Mouse (Mus musculus) ES-Bruce4 (cell line): ENCODE results near the gene Mfsd7a. TPM values are rescaled to one million over a fixed set of nuclear protein-coding genes. Genes with fewer than 3 reads are reported as not detected.
A peak's percentile ranks its signal among the peaks of the same experiment; 100 is the strongest.

ENCODE experiments used
- H3K27ac ChIP-seq: 2 replicates; pipeline ENCODE4 v1.5.1; 2012; ENCODE audit warnings: low read length, inconsistent platforms; ENCODE audit not compliant: insufficient read depth
- H3K27me3 ChIP-seq: 2 replicates; pipeline ENCODE4 v1.6.1; 2012; ENCODE audit warnings: mild to moderate bottlenecking, low read length, inconsistent platforms; ENCODE audit not compliant: control insufficient read depth, poor library complexity, insufficient read depth, severe bottlenecking
- H3K36me3 ChIP-seq: 2 replicates; pipeline ENCODE4 v1.6.1; 2012; ENCODE audit warnings: inconsistent platforms, mild to moderate bottlenecking, low read length, moderate library complexity; ENCODE audit not compliant: control insufficient read depth, poor library complexity, insufficient read depth, severe bottlenecking
- H3K4me1 ChIP-seq: one replicate; pipeline ENCODE4 v1.8.1; 2011; ENCODE audit warnings: low read length; ENCODE audit not compliant: control insufficient read depth, insufficient read depth
- H3K4me3 ChIP-seq: 2 replicates; pipeline ENCODE4 v1.5.1; 2011; ENCODE audit warnings: low read depth, mild to moderate bottlenecking, low read length
- H3K9ac ChIP-seq: 2 replicates; pipeline ENCODE4 v1.6.1; 2012; ENCODE audit warnings: low read depth, mild to moderate bottlenecking, inconsistent platforms; ENCODE audit not compliant: poor library complexity, severe bottlenecking
- H3K9me3 ChIP-seq: replicated peaks from 2 replicates; pipeline ENCODE4 v1.6.1; 2012; ENCODE audit warnings: mild to moderate bottlenecking, low read length, inconsistent platforms; ENCODE audit not compliant: control insufficient read depth, poor library complexity, insufficient read depth, severe bottlenecking
- CTCF ChIP-seq: IDR thresholded peaks from one replicate; pipeline ENCODE4 v1.8.1; 2011; ENCODE audit warnings: low read depth, low read length
- EP300 ChIP-seq: IDR thresholded peaks from 2 replicates; pipeline ENCODE4 v1.6.1; 2011; ENCODE audit warnings: low read depth, low read length; ENCODE audit not compliant: insufficient read depth
- POLR2A ChIP-seq: IDR thresholded peaks from one replicate; pipeline ENCODE4 v1.8.1; 2011; ENCODE audit warnings: low read length; ENCODE audit not compliant: insufficient read depth
- polyA plus RNA-seq: library from polyadenylated mRNA; stranded (reverse); fragments of >200 nt; gene quantifications from 2 replicates; pipeline ENCODE4 v1.2.4, GENCODE M21; 2011; ENCODE audit warnings: low read depth; ENCODE audit not compliant: missing spikeins, insufficient read depth, insufficient read length

Mfsd7a gene
- polyA plus RNA-seq, 1 experiment: 0.63 TPM

DNA sequence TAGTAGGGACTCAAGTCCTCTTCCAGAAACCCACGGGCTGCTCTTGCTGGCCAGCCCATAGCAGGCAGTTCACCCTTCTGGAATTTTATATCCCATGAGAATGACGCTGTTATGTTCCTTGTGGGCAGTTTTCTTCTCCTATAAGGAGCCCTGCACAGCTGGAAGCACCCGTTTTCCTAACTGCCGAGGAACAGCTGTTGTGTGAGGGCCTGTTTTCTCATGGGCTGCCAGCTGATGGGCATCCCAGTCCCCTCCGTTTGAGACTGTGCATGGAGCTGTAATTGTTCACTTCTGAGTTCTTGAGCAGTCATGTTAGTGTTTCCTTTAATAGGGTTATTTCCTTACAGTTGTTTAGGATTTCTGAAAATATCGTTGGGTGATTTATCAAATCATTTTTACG lies 20.9 kb upstream of the Mfsd7a start:
- Histone ChIP-seq H3K4me1 (no peaks in the 10 kb centered on the region), H3K36me3 (peaks cover 15% of the 10 kb centered on the region), H3K27me3 (no peaks in the 10 kb centered on the region), H3K9me3 (no peaks in the 10 kb centered on the region), H3K27ac (no peak overlapping the region), H3K9ac (no peak overlapping the region), H3K4me3 (no peak overlapping the region)
- TF ChIP-seq POLR2A: no peak

DNA sequence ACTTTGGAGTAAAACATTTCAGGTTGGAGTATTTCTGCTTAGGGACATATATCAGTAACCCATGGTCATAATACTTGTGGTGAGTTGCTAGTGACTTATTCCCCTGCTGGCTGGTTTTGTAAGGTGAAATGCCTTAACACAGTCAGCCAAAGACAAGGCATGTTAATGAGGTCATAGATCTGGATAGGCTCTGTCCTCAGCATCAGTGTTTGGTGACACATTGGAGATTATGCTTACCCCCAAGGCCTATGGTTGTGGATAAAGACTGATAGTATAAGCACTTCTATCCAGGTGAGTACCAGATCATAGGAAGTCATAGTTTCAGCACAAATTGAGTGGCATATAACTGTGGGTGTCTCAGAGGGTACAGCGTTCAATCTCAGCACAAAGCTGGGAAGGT lies 18.0 kb upstream of the Mfsd7a start:
- Histone ChIP-seq H3K27me3 (no peaks in the 10 kb centered on the region), H3K36me3 (no peaks in the 10 kb centered on the region; the same call in none of the 2 replicates), H3K4me1 (peaks cover 4% of the 10 kb centered on the region), H3K4me3 (no peak overlapping the region), H3K9ac (no peak overlapping the region), H3K27ac (no peak overlapping the region), H3K9me3 (no peaks in the 10 kb centered on the region)
- TF ChIP-seq POLR2A (no peak), EP300 (no peak), CTCF (no peak)

- Histone ChIP-seq H3K9me3 (no peaks in the 10 kb centered on the region), H3K27ac (no peak overlapping the region), H3K4me3 (no peak overlapping the region), H3K9ac (no peak overlapping the region), H3K27me3 (no peaks in the 10 kb centered on the region), H3K36me3 (no peaks in the 10 kb centered on the region; the same call in 1 of the 2 replicates), H3K4me1 (peaks cover 4% of the 10 kb centered on the region)
- no peak for TF ChIP-seq CTCF
- TF ChIP-seq EP300: no peak
- TF ChIP-seq POLR2A: no peak
These were observed 16.6 kb upstream of the Mfsd7a start for GRCm38 (mm10) chr5:108465131-108465891.

- H3K4me3 ChIP-seq: peak overlapping the region; percentile 91
- H3K27ac ChIP-seq: no peak overlapping the region
- H3K36me3 ChIP-seq: no peaks in the 10 kb centered on the region; the same call in 1 of the 2 replicates
- H3K27me3 ChIP-seq: no peaks in the 10 kb centered on the region; the same call in 1 of the 2 replicates
- peak overlapping the region; percentile 87 for H3K9ac ChIP-seq
- no peak for TF ChIP-seq POLR2A
- no peak for TF ChIP-seq EP300
- TF ChIP-seq CTCF: no peak
- H3K4me1 ChIP-seq: peaks cover 4% of the 10 kb centered on the region
- no peaks in the 10 kb centered on the region for H3K9me3 ChIP-seq
These were observed 13.8 kb upstream of the Mfsd7a start for GRCm38 (mm10) chr5:108462446-108462845.

DNA sequence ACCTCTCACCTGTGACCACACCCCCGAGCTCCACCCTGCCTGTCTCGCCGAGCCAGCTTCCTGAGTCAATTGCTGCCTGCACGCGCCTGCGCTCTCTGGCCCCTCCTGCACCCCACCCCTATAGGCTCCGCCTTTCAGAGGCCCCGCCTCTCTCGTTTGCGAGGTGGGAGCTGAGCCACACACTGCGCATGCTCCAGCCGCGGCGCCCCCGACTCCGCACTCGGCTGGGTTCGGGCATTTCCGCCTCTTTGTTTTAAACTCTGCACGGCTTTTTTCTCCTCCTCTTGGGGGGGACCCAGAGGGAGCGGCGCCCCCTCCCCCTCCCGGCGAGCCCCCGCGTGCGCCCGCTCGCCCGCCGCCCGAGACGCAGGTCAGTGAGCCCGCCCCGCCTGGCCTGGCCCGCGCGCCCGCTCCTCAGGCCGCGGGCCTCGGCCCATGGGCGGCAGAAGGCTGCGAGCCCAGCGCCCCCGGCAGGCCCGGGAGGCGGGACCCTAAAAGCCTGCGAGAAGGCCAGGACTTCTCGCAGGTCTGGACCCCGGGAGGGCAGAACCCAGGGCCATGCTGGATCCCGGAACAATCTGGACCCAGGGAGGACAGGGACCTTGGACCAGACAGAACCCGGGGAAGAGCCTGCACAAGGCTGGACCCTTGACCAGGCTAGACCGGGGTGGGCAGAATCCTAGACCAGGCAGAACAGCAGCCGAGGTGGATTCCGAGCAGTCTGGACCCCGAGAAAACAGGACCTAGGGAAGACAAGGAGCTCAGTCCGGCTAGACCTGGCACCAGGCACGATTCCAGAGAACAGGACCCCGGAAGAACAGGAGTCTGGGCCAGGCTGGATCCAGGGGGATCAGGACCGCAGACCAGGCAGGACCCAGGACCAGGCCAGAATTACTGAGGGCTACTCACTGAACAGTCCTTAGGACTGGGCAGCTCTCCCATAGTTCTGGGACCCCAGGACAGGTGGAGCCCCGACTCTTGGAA lies 12.7 kb upstream of the Mfsd7a start, which contains the start of gene Pcgf3:
TSS of gene Pcgf3 (plus strand) at position 151 of the 984 bp plus-strand sequence.
- Histone ChIP-seq H3K27ac (no peak within 1 kb of the TSS), H3K36me3 (no peaks in the 10 kb centered on the region; the same call in 1 of the 2 replicates), H3K4me3 (peak within 1 kb of the TSS; percentile 91), H3K27me3 (no peaks in the 10 kb centered on the region; the same call in 1 of the 2 replicates), H3K9ac (peak within 1 kb of the TSS; percentile 87), H3K4me1 (peaks cover 4% of the 10 kb centered on the region), H3K9me3 (no peaks in the 10 kb centered on the region)
- TF ChIP-seq CTCF: no peak
- no peak for TF ChIP-seq EP300
- peak; percentile 54 for TF ChIP-seq POLR2A

DNA sequence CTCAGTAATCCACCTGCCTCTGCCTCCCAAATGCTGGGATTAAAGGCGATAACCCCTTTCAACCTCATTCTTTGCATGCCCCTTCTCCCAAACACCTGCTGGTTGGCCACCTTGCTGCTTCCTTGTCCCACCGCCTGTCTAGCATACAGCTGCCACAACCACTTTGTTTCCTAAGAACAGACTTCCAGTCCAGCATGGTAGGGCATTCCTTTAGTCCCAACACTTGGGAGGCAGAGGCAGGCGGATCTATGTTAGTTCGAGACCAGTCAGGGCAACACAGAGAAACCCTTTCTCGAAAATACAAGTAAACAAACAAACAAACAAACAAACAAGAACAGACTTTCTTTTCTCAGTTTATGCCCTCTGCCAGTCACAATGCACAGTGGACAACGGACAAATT lies 11.8 kb upstream of the Mfsd7a start:
- TF ChIP-seq POLR2A (no peak), EP300 (no peak), CTCF (no peak)
- peak overlapping the region; percentile 24; the same call in 1 of the 2 replicates for H3K4me3 ChIP-seq
- H3K27me3 ChIP-seq: no peaks in the 10 kb centered on the region; the same call in 1 of the 2 replicates
- no peaks in the 10 kb centered on the region for H3K9me3 ChIP-seq
- no peaks in the 10 kb centered on the region for H3K36me3 ChIP-seq
- peaks cover 4% of the 10 kb centered on the region for H3K4me1 ChIP-seq
- H3K27ac ChIP-seq: no peak overlapping the region
- no peak overlapping the region for H3K9ac ChIP-seq
